Mouse (Mus musculus) kidney, embryonic 14.5 days (tissue): ENCODE measurements around the gene Ano4. TPM values are rescaled to one million over a fixed set of nuclear protein-coding genes. Genes with fewer than 3 reads are reported as not detected.

Experiments
- ATAC-seq: fragments of 200-750 bp; cut with Nextera tagmentation; 2 replicates; pipeline ENCODE4 v1.8.0; 2017; ENCODE audit warnings: moderate number of reproducible peaks, mild to moderate bottlenecking, moderate TSS enrichment, moderate library complexity; ENCODE audit not compliant: low FRiP score, low TSS enrichment
- H3K27ac ChIP-seq: fragments of 300-500 bp; sonication (generic); 2 replicates; pipeline ENCODE4 v1.5.1; 2014; ENCODE audit warnings: low read depth, mild to moderate bottlenecking, low read length, moderate library complexity, mixed read lengths
- H3K27me3 ChIP-seq: fragments of 300-500 bp; sonication (generic); 2 replicates; pipeline ENCODE4 v1.6.1; 2014; ENCODE audit warnings: mild to moderate bottlenecking, low read length; ENCODE audit not compliant: control insufficient read depth, insufficient read depth
- H3K36me3 ChIP-seq: fragments of 300-500 bp; sonication (generic); 2 replicates; pipeline ENCODE4 v1.6.1; 2014; ENCODE audit warnings: low read length, mixed read lengths; ENCODE audit not compliant: control insufficient read depth, insufficient read depth
- H3K4me1 ChIP-seq: fragments of 300-500 bp; sonication (generic); 2 replicates; pipeline ENCODE4 v1.6.1; 2014; ENCODE audit warnings: low read length, mixed read lengths; ENCODE audit not compliant: control insufficient read depth, insufficient read depth
- H3K4me2 ChIP-seq: fragments of 300-500 bp; sonication (generic); replicated peaks from 2 replicates; pipeline ENCODE4 v1.6.1; 2014; ENCODE audit warnings: low read depth, mild to moderate bottlenecking, low read length
- H3K4me3 ChIP-seq: fragments of 300-500 bp; sonication (generic); 2 replicates; pipeline ENCODE4 v1.5.1; 2014; ENCODE audit warnings: mild to moderate bottlenecking, low read length
- H3K9ac ChIP-seq: fragments of 300-500 bp; sonication (generic); 2 replicates; pipeline ENCODE4 v1.6.1; 2014; ENCODE audit warnings: low read depth, mild to moderate bottlenecking, low read length, moderate library complexity
- H3K9me3 ChIP-seq: fragments of 300-500 bp; sonication (generic); 2 replicates; pipeline ENCODE4 v1.6.1; 2016; ENCODE audit warnings: low read length; ENCODE audit not compliant: control insufficient read depth
- WGBS: fragments of 180-500 bp; shearing (Covaris S2); extraction: QIAGEN DNeasy Blood & Tissue Kit; methylation state at CpG from one replicate; pipeline ENCODE4 v1.1.7; 2014; 5-methylcytosine and 5-hydroxymethylcytosine counted together
- polyA plus RNA-seq: library from polyadenylated mRNA; unstranded; fragments of >200 nt; fragmentation: Nextera tagmentation; extraction: Ambion mirVana; gene quantifications from 2 replicates; pipeline ENCODE4 v1.2.1, GENCODE M21; 2014

Gene Ano4
- polyA plus RNA-seq, 1 experiment from 2014 or later: 6.9 TPM

DNA sequence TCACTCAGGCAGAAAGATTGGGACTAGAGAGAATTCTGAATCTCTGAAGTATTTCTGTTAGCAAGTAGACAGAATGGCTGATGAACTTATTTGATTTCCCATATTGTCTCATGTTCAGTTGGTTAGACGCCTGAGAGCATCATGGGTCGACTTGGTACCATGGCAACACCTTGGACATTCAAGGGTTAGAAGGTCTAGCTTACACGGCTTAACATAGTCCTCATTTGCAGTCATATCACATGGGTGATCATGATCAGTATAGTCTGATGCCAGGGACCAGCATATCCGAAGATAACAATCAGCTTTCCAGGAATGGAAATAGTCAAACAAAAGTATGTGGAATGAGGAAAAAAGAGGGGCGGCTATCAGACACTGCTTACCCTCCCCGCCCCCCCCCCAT is 365.6 kb downstream of the Ano4 start:
- no peak for ATAC-seq
- H3K9me3 ChIP-seq: no peaks in the 10 kb centered on the region
- H3K27ac ChIP-seq: no peak overlapping the region
- no peak overlapping the region for H3K4me2 ChIP-seq
- no peaks in the 10 kb centered on the region for H3K27me3 ChIP-seq
- H3K9ac ChIP-seq: no peak overlapping the region
- H3K4me3 ChIP-seq: no peak overlapping the region
- WGBS: 81% methylated on average over 6 of the region's 6 CpGs
- H3K4me1 ChIP-seq: no peaks in the 10 kb centered on the region
- H3K36me3 ChIP-seq: no peaks in the 10 kb centered on the region

DNA sequence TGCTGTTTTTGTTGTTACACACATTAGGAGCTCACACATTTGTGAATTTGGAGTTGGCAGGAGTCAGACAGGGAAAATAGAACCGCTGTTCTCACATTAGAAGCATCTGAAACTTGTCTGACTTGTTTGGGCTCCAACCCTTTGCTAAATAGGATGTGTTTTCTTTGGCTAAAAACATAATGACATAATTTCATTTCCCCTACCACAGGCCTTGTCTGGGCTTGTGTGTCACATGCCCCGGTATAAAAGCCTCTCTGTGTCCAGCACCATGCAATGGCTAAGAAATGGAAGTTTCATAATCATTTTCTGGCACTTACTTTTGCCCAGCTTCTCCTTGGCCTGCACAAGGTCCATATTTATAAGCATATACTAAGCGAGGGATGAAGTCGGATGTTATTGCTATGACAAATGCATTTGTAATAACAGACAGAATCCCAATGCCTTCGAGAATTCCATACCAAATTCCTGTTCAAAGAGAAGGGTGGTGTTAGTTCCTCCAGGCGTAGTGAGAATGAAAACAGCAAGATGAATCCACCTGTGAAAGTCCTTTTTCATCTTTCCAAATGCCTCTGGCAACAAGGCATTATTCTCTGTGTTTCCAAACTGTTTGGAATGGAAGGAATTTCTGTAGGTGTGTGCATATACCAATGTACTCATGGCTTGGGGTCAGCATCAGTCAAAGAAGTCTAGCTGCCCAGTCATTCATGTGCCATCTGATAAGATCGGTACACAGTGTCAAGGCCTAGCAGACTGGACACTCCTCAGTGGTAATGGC is 373.4 kb downstream of the Ano4 start:
- Histone ChIP-seq H3K4me1 (no peaks in the 10 kb centered on the region), H3K36me3 (no peaks in the 10 kb centered on the region), H3K27me3 (no peaks in the 10 kb centered on the region), H3K9ac (no peak overlapping the region), H3K4me3 (no peak overlapping the region), H3K27ac (no peak overlapping the region), H3K9me3 (no peaks in the 10 kb centered on the region), H3K4me2 (no peak overlapping the region)
- 83% methylated on average over 7 of the region's 7 CpGs for WGBS
- ATAC-seq: no peak

DNA sequence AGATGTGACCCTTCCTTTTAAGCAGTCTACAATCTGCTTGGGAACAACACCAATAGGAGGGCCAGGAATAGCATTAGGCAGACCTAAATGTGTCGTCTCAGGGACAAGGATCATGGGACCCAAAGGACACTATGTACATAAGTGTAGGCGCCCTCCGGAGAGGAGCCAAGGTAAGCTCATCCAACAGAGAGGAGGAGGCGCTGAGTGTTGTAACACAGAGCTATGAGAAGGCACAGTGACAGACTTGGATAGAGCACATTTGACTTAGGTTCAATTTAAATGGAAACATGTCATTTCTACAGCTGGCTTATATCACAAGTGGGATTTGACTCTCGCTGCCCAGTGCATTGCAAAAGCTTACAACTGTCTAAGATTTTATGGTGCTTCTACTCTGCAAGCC is 376.0 kb downstream of the Ano4 start:
- H3K4me3 ChIP-seq: no peak overlapping the region
- ATAC-seq: no peak
- H3K27me3 ChIP-seq: no peaks in the 10 kb centered on the region
- no peak overlapping the region for H3K27ac ChIP-seq
- no peaks in the 10 kb centered on the region for H3K4me1 ChIP-seq
- H3K9me3 ChIP-seq: no peaks in the 10 kb centered on the region
- 91% methylated on average over 5 of the region's 5 CpGs for WGBS
- no peak overlapping the region for H3K9ac ChIP-seq
- no peak overlapping the region for H3K4me2 ChIP-seq
- no peaks in the 10 kb centered on the region for H3K36me3 ChIP-seq

DNA sequence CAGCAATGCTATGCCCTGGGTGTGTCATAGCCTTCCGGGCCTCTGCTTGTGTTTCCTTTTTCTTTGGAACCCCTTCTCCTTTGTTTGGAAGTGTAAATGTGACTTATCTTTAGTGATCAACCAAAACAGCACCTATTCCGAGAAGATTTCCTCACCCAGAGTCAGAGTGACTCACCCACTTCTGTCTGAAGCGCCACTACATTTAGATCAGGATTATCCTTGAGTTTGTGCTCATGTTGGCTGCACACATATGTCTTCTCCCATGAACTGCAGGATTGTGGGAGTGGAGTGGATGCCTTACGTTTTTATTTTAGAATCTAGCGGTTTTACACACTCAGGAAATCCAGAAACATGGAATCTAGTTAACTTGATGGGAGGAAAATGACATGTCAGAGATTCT is 383.8 kb downstream of the Ano4 start:
- Histone ChIP-seq H3K27me3 (no peaks in the 10 kb centered on the region), H3K9ac (no peak overlapping the region), H3K36me3 (no peaks in the 10 kb centered on the region), H3K4me2 (no peak overlapping the region), H3K9me3 (no peaks in the 10 kb centered on the region), H3K4me1 (no peaks in the 10 kb centered on the region), H3K27ac (no peak overlapping the region), H3K4me3 (no peak overlapping the region)
- WGBS: 83% methylated on average over 5 of the region's 5 CpGs
- ATAC-seq: no peak

DNA sequence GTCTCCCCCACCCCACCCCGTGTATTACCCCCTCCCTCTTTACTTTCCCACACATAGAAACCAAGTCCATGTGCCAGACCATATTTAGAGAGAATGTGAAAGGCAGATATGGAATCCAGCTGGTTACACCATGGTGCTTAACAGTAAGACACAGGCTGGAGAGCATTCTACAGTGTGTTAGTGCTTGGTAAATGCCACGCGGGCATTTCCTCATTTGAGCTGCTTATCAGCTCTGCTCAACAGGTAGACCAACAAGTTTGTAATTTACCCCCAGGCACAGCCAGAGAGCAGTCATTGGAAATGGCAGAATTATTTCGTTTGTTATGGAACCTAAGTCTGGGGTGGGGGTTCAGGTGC is 394.3 kb downstream of the Ano4 start:
- WGBS: 77% methylated on average over 4 of the region's 4 CpGs

DNA sequence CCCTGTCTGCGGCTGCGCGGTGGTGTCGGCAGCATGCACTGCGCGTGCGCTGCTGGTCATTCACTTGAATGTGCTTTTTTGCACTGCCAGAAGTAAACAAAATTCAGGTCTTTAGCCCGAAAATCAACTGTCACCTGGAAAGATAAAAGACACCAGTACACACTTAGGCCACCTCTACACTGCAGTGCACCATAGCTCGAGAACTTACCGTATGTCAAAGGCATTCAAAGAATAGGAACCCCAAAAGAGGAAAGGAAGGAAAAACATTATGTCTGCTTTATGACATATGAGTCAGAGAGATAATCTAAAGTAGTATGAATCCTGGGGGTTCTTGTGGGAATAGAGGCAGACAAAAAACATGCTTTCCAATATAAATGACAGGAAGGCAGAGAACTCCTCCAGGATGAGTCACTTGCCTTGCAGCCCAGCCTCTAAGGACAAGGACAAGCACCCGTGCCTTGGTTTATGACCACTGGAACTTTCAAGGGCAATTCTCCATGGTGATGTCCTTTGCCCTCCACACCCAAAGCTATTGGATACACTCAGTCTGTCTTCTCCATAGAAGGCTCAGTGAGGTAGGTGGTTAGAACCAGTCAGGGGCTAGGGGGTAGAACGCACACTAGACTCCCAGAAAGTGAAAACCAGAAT is 394.8 kb downstream of the Ano4 start:
- no peak for ATAC-seq
- H3K4me1 ChIP-seq: no peaks in the 10 kb centered on the region
- no peak overlapping the region for H3K27ac ChIP-seq
- H3K36me3 ChIP-seq: no peaks in the 10 kb centered on the region
- no peak overlapping the region for H3K4me3 ChIP-seq
- no peak overlapping the region for H3K4me2 ChIP-seq
- WGBS: 84% methylated on average over 12 of the region's 12 CpGs
- H3K27me3 ChIP-seq: no peaks in the 10 kb centered on the region
- no peak overlapping the region for H3K9ac ChIP-seq
- H3K9me3 ChIP-seq: no peaks in the 10 kb centered on the region

More for the DNA sequence above, 394.3 kb downstream of the Ano4 start:
- ATAC-seq: no peak
- H3K4me2 ChIP-seq: no peak overlapping the region
- no peaks in the 10 kb centered on the region for H3K27me3 ChIP-seq
- no peaks in the 10 kb centered on the region for H3K4me1 ChIP-seq
- no peak overlapping the region for H3K27ac ChIP-seq
- no peak overlapping the region for H3K9ac ChIP-seq
- H3K4me3 ChIP-seq: no peak overlapping the region
- no peaks in the 10 kb centered on the region for H3K9me3 ChIP-seq
- H3K36me3 ChIP-seq: no peaks in the 10 kb centered on the region

Other genes starting within 250 kb of the Ano4 start
- 11.9 and 22.3 TPM in 2 replicates for gene Gas2l3, start 99.2 kb upstream of the Ano4 start, polyA plus RNA-seq
- gene Nr1h4, start 188.8 kb upstream of the Ano4 start, polyA plus RNA-seq: 0.34 and 0.66 TPM in 2 replicates